Mouse (Mus musculus) embryonic facial prominence, embryonic 11.5 days (tissue): ENCODE measurements around the gene Gm17018. TPM values are rescaled to one million over a fixed set of nuclear protein-coding genes. Genes with fewer than 3 reads are reported as not detected.

Experiments
- ATAC-seq: fragments of 200-750 bp; cut with Nextera tagmentation; replicated peaks from 2 replicates; pipeline ENCODE4 v1.8.0; 2017; ENCODE audit warnings: low read depth; ENCODE audit not compliant: insufficient number of reproducible peaks, low FRiP score, low TSS enrichment
- DNase-seq: peaks from one replicate; pipeline ENCODE4 v3.0.0-alpha.2; 2015; ENCODE audit warnings: low spot score
- H3K27ac ChIP-seq: fragments of 300-500 bp; sonication (generic); replicated peaks from 2 replicates; pipeline ENCODE4 v1.5.1; 2014; ENCODE audit warnings: mild to moderate bottlenecking, low read depth, low read length, control low read depth
- H3K27me3 ChIP-seq: fragments of 300-500 bp; sonication (generic); 2 replicates; pipeline ENCODE4 v1.6.1; 2014; ENCODE audit warnings: mild to moderate bottlenecking, low read length, moderate library complexity, mixed read lengths; ENCODE audit not compliant: control insufficient read depth, insufficient read depth
- H3K36me3 ChIP-seq: fragments of 300-500 bp; sonication (generic); replicated peaks from 2 replicates; pipeline ENCODE4 v1.6.1; 2014; ENCODE audit warnings: low read depth, mild to moderate bottlenecking, low read length, moderate library complexity, mixed read lengths; ENCODE audit not compliant: control insufficient read depth, insufficient read depth
- H3K4me1 ChIP-seq: fragments of 300-500 bp; sonication (generic); 2 replicates; pipeline ENCODE4 v1.6.1; 2014; ENCODE audit warnings: low read length, mixed read lengths; ENCODE audit not compliant: control insufficient read depth, insufficient read depth
- H3K4me2 ChIP-seq: fragments of 300-500 bp; sonication (generic); 2 replicates; pipeline ENCODE4 v1.6.1; 2014; ENCODE audit warnings: low read depth, mild to moderate bottlenecking, control low read depth, low read length, moderate library complexity
- H3K4me3 ChIP-seq: fragments of 300-500 bp; sonication (generic); 2 replicates; pipeline ENCODE4 v1.5.1; 2014; ENCODE audit warnings: low read depth, low read length, control low read depth
- H3K9ac ChIP-seq: fragments of 300-500 bp; sonication (generic); replicated peaks from 2 replicates; pipeline ENCODE4 v1.6.1; 2014; ENCODE audit warnings: mild to moderate bottlenecking, control low read depth, low read length
- H3K9me3 ChIP-seq: fragments of 300-500 bp; sonication (generic); replicated peaks from 2 replicates; pipeline ENCODE4 v1.6.1; 2016; ENCODE audit warnings: mild to moderate bottlenecking, low read length, inconsistent platforms, mixed read lengths; ENCODE audit not compliant: control insufficient read depth
- WGBS: fragments of 180-500 bp; shearing (Covaris S2); extraction: QIAGEN DNeasy Blood & Tissue Kit; methylation state at CpG from one replicate; pipeline ENCODE4 v1.1.7; 2014; 5-methylcytosine and 5-hydroxymethylcytosine counted together
- polyA plus RNA-seq: library from polyadenylated mRNA; unstranded; fragments of >200 nt; fragmentation: Nextera tagmentation; extraction: Ambion mirVana; gene quantifications from 2 replicates; pipeline ENCODE4 v1.2.1, GENCODE M21; 2014

Gm17018 gene
- polyA plus RNA-seq, 1 experiment from 2014 or later = 50.1 TPM

DNA sequence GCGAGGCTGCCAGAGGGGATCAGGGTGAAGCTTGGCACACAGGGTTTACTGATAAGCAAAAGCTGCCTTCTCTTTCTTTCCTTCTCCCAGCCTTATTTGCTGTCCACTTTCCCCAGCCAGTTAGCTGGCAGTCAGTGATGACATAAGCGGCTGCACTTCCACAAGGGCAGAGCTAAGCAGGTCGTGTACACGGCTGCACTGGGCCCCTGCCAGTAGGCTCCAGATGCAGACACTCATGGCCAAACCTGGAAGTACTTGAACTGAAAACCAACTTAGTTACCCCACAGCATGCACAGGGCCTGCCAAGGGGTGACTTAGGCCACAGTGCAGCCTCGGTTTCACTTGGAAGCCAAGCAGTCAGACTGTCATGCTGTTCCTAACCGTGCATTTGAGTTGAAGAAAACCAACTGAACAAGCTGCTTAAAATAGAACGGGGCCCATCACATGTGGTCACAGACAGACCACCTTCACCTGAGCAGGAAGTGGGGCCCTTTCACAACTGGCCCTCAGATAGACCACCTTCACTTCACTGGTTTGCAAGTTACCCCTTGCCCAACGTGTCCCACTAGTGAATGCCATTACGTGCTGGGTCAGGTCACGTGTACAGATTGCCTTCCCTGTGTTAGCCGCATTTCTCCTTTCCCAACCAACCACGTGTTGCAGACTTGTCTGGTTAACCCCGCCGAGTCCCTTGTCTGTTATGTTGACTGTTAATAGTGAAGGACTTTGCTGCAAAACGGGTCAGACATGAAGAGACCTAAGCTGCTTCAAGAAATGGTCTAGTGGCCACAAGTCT is 30.0 kb upstream of the Gm17018 start:
- peaks cover 5% of the 10 kb centered on the region; the same call in 1 of the 2 replicates for H3K36me3 ChIP-seq
- no peak overlapping the region for H3K9ac ChIP-seq
- H3K4me1 ChIP-seq = no peaks in the 10 kb centered on the region
- H3K9me3 ChIP-seq = no peaks in the 10 kb centered on the region
- H3K27me3 ChIP-seq = no peaks in the 10 kb centered on the region
- no peak overlapping the region for H3K27ac ChIP-seq
- H3K4me2 ChIP-seq = no peak overlapping the region
- no peak overlapping the region for H3K4me3 ChIP-seq
- WGBS = 81% methylated on average over 15 of the region's 15 CpGs
- ATAC-seq (no peak), DNase-seq (no peak)

DNA sequence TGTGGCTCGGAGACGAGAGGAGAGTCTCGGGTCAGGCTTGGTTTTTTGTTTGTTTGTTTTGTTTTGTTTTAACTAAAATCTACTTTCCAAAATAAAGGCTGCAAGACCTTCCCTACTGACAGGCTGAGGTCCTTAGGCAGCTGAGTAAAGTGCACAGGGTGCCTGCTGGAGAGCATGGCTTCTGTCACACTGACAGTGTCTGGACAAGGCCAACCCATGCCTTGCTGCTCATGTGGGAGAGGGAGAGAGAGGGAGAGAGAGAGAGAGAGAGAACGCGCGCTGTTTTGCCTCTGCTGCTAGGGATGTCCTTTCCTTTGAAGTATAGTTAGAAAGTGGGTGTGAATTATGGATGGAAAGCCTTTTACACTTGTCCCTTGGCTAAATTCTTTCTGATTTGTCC is 28.9 kb upstream of the Gm17018 start:
- ATAC-seq (no peak), DNase-seq (no peak)
- H3K4me3 ChIP-seq = no peak overlapping the region
- H3K27me3 ChIP-seq = no peaks in the 10 kb centered on the region
- peaks cover 5% of the 10 kb centered on the region; the same call in 1 of the 2 replicates for H3K36me3 ChIP-seq
- no peaks in the 10 kb centered on the region for H3K4me1 ChIP-seq
- no peak overlapping the region for H3K4me2 ChIP-seq
- H3K9me3 ChIP-seq = no peaks in the 10 kb centered on the region
- WGBS = 74% methylated on average over 6 of the region's 6 CpGs
- no peak overlapping the region for H3K9ac ChIP-seq
- no peak overlapping the region for H3K27ac ChIP-seq

DNA sequence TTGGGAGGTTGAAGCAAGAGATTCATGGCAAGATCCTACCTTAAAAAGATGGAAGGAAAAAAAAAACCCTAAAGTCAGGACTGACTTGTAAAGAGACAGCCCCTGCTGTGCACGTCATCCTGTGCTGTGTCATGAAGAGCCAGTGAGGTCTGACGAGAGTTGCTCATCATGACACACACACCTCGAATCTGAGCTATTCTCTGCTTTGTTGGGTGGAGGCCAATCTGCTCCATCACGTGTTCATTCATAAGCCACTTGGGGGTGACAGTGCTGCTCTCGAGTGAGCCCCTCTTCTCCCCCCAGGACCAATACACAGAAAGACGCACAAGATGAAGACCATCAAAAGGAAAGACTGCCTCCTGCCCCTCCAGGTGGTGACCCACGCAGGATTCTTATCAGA is 26.8 kb upstream of the Gm17018 start:
- Histone ChIP-seq H3K9ac (no peak overlapping the region), H3K36me3 (no peaks in the 10 kb centered on the region), H3K9me3 (no peaks in the 10 kb centered on the region), H3K4me2 (no peak overlapping the region), H3K27me3 (no peaks in the 10 kb centered on the region), H3K4me1 (no peaks in the 10 kb centered on the region), H3K27ac (no peak overlapping the region), H3K4me3 (no peak overlapping the region)
- 82% methylated on average over 7 of the region's 7 CpGs for WGBS
- ATAC-seq (no peak), DNase-seq (no peak)

DNA sequence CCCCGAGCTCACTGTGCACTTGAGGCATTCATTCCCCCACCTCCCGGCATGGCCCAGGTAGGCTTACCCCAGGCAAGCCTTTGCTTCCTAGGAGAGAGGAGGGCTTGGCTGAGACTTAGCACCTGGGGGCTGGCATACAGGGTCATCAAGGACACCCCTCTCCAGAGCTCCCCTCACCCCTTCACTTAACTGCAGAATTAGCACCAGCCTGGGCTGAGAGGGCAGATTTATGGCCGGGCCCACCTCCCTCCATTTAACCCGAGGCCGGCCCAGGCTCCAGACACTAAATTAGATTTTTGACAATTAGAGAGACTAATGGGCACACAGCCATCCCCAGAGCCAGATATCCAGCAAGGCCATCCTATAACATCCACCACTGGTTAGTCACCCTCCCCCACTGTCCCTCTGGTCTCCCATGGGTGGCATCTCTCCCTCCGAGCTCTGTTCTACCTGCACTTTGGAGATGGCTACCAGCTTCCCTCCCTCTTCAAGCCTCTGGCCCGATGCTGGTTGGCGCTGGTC is 25.1 kb upstream of the Gm17018 start:
- Histone ChIP-seq H3K4me1 (no peaks in the 10 kb centered on the region), H3K4me2 (no peak overlapping the region), H3K9me3 (no peaks in the 10 kb centered on the region), H3K27me3 (no peaks in the 10 kb centered on the region), H3K27ac (no peak overlapping the region), H3K4me3 (no peak overlapping the region), H3K36me3 (no peaks in the 10 kb centered on the region), H3K9ac (no peak overlapping the region)
- ATAC-seq (no peak), DNase-seq (no peak)
- WGBS = 82% methylated on average over 8 of the region's 8 CpGs

DNA sequence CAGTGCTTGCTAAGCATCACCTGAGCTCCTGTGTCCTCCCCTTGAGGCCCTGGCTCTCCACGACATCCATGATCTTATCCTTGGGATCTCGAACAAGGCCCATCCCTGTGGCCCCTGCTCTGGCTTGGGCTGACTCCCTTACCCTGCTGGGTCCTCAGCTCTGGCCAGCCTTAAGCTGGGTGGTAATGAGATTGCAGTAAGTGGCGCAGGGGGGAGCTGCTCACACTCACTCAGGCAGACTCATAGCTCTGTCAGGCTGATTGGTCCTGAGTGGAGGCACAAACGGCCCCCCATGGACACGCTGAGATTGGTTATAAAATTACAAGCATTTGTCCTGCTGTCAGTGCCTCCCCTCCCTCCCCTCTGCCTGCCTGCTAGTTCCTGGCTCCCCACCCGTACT is 24.5 kb upstream of the Gm17018 start:
- Histone ChIP-seq H3K27ac (no peak overlapping the region), H3K36me3 (no peaks in the 10 kb centered on the region), H3K9ac (no peak overlapping the region), H3K4me1 (no peaks in the 10 kb centered on the region), H3K4me2 (no peak overlapping the region; the same call in 1 of the 2 replicates), H3K4me3 (no peak overlapping the region), H3K9me3 (no peaks in the 10 kb centered on the region), H3K27me3 (no peaks in the 10 kb centered on the region; the same call in 1 of the 2 replicates)
- DNase-seq (no peak), ATAC-seq (no peak)
- WGBS = 56% methylated on average over 6 of the region's 6 CpGs

DNA sequence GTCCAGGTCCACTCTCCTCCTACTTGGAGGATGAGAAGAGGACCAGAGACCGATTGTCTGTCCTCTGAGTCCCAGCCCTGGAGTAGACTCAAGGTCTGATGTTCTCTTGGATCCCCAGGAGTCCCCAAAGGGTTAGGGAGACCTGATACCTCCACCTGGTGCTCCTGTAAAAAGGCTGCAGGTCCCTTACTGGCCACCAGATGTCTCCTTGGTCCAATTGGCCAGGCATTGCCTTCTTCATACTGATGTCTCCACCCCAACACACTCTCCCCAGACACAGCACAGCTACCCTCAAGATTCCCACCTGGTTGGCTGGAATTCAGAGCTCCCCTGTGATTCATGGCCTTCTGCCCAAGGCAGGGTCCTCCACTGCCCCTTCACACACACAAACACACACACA is 22.9 kb upstream of the Gm17018 start:
- WGBS = 56% methylated on average over 1 of the region's 1 CpGs
- no peak overlapping the region for H3K4me2 ChIP-seq

DNA sequence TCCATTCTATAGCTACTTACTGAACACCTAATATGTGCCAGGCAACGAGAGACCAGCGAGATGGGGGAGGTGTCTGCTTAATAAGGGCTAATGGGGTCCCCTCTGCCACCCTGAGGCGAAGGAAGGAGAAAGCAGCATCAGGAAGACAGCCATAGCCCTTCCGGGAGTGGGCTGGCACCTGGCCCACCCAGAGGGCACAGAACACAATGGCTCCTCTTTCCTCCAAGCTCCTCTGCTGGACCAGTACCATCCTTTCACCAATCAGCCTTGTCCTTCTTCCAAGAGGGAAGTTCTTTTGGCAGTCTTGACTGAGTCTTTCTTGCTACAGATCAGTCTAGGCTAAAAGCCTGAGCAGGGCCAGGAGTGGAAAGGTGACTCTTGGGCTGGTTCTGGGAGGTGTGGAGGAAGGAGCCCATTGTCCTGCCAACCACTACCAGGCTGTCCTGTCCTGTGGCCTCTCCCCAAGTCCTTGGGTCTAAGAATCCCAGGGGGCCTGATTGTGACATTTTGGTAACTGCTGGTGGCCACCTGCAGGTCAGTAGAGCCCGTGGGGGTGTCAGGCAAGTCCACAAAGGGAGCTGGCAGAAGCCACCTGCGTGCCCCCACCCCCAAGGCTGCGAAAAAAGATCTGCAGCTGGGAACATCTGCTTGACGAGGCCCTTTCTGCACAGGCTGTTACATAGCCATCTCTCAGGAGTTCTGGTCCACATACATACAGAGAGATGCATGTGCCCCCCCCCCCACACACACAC is 19.6 kb upstream of the Gm17018 start:
- H3K9ac ChIP-seq = peak overlapping the region; percentile 57
- H3K4me2 ChIP-seq = peak overlapping the region; percentile 84
- H3K9me3 ChIP-seq = no peaks in the 10 kb centered on the region
- WGBS = 33% methylated on average over 8 of the region's 8 CpGs
- peak overlapping the region; percentile 35 for H3K4me3 ChIP-seq
- peaks cover 21% of the 10 kb centered on the region for H3K27me3 ChIP-seq
- H3K36me3 ChIP-seq = no peaks in the 10 kb centered on the region
- DNase-seq = no peak
- H3K4me1 ChIP-seq = peaks cover 4% of the 10 kb centered on the region; the same call in 1 of the 2 replicates
- no peak overlapping the region for H3K27ac ChIP-seq
- ATAC-seq = no peak

More for the DNA sequence above, 22.9 kb upstream of the Gm17018 start:
- Histone ChIP-seq H3K9ac (no peak overlapping the region), H3K9me3 (no peaks in the 10 kb centered on the region), H3K4me1 (no peaks in the 10 kb centered on the region), H3K36me3 (no peaks in the 10 kb centered on the region), H3K27ac (no peak overlapping the region), H3K27me3 (peaks cover 11% of the 10 kb centered on the region), H3K4me3 (no peak overlapping the region)
- ATAC-seq (no peak), DNase-seq (peak; percentile 68)
